Mouse (Mus musculus): ENCODE measurements around the gene Col4a2. TPM values are rescaled to one million over a fixed set of nuclear protein-coding genes. Genes with fewer than 3 reads are reported as not detected.
A peak's percentile ranks its signal among the peaks of the same experiment; 100 is the strongest.

The Col4a2 gene
- polyA plus RNA-seq, 1 experiment from 2014 or later, result 35.4 TPM

DNA sequence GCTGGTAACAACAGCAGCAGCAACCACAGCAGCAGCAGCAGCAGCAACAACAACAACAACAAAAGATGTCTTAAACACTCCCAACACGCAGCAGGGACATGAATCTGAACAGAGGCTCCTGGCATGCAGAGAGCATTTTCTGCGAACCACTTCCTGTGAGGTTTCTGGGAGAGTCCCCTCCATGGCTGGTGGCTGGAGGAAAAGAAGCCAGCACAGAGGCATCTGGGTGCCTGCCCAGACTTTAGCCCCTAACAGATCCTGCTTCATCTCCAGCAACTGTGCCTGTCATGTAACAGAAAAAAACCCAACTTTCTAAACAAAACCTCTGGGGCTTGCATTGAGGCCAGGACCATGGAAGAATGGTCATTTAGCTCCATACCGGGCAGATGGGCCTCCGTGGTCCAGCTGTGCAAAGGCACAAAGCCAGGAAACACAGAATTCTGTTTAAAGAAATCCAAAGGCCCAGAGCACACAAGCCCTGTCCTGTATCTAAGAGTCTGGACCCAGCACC, 34.4 kb upstream of the Col4a2 start:
- H3K4me1 ChIP-seq, result peaks cover 22% of the 10 kb centered on the region
- no peaks in the 10 kb centered on the region for H3K9me3 ChIP-seq (replicated peaks)
- H3K4me3 ChIP-seq (replicated peaks), result no peak overlapping the region
- H3K27ac ChIP-seq (replicated peaks), result peak overlapping the region; percentile 61
- H3K27me3 ChIP-seq (replicated peaks), result no peaks in the 10 kb centered on the region
- no peak overlapping the region for H3K4me2 ChIP-seq
- ATAC-seq (ENCODE audit: low FRiP score), result no peak
- no peaks in the 10 kb centered on the region for H3K36me3 ChIP-seq
- WGBS, result 53% methylated on average over 4 of the region's 4 CpGs
- H3K9ac ChIP-seq (replicated peaks), result no peak overlapping the region

DNA sequence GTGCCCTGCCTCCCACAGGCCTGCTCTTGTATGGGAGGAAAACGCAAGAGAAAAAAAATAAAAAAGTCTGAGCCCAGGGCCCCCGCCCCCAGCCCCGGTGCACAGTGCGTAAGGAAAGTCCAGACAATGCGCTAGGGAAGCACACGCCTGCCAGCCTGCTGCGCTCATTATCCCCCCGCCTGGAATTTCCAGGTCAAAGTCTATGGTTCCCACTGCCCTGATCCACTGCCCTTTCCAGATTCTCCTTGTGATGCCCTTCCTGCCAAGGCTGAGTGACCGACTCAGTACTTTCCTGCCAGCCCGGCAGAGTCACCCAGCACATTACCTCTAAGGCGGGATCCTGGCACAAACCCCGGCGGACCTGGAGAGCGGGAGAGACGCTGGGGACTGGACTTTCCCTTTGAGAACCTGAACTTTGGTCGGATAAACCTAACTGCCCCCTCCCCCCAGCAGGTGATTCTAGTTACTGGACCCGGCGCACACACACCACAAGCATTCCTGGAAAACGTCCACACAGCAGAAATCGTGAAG, 33.2 kb upstream of the Col4a2 start:
- Histone ChIP-seq H3K9ac (replicated peaks) (no peak overlapping the region), H3K4me3 (replicated peaks) (no peak overlapping the region), H3K27me3 (replicated peaks) (no peaks in the 10 kb centered on the region), H3K36me3 (no peaks in the 10 kb centered on the region), H3K27ac (replicated peaks) (no peak overlapping the region), H3K4me2 (no peak overlapping the region), H3K4me1 (peaks cover 25% of the 10 kb centered on the region), H3K9me3 (replicated peaks) (no peaks in the 10 kb centered on the region)
- ATAC-seq (ENCODE audit: low FRiP score), result no peak
- 66% methylated on average over 20 of the region's 20 CpGs for WGBS

DNA sequence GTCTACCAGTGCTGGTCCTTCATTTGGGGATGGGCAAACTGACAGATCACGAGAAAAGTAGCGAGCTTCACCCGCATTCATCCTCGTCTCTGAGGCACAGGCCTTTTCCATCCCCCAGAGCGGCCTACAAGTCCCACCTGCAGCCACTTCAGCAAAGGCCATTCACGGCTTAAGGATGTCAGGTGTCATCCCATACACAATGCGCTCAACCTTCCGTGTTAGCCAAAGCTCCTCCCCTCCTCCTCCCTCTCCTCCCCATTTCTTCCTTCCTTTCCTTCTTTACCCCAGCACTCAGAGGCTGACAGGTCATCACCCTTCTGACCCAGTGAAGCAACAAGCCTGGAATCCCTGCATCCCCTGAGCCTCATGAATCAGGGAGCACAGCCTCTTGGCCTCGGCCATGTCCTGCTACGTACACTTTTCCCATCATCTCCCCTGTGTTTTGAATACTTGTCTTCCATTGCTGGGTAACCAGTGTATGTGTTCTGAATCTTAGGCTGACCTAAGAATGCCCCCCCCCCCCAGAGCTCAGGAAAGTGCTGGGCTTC, 31.8 kb upstream of the Col4a2 start:
- Histone ChIP-seq H3K9ac (replicated peaks) (no peak overlapping the region), H3K4me2 (no peak overlapping the region)
- WGBS, result 89% methylated on average over 10 of the region's 10 CpGs

DNA sequence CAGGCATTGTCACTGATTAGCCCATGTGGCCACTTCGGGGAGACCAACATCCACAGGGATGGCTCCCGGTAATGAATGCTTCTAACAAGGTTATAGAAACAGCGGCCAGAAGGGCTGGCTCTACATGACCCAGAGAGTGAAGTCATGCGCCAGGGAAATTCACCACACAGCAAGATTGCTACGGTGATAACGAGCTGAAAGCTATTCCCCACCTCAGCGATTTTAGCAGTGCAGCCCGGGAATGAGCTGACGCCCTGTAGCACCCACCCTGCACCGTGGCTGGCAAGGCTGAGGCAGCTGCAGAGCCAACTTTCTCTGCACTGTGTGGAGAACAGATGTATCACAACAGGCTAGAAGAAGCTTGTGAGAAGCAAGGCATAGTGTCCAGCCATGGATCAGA, 30.5 kb upstream of the Col4a2 start:
- H3K27ac ChIP-seq (replicated peaks), result no peak overlapping the region
- H3K4me3 ChIP-seq (replicated peaks), result no peak overlapping the region
- WGBS, result 68% methylated on average over 10 of the region's 10 CpGs
- no peak overlapping the region for H3K9ac ChIP-seq (replicated peaks)
- H3K4me1 ChIP-seq, result peaks cover 25% of the 10 kb centered on the region
- no peaks in the 10 kb centered on the region for H3K27me3 ChIP-seq (replicated peaks)
- no peaks in the 10 kb centered on the region for H3K9me3 ChIP-seq (replicated peaks)
- no peak for ATAC-seq (ENCODE audit: low FRiP score)
- H3K4me2 ChIP-seq, result no peak overlapping the region
- H3K36me3 ChIP-seq, result no peaks in the 10 kb centered on the region

More for the DNA sequence above, 31.8 kb upstream of the Col4a2 start:
- no peaks in the 10 kb centered on the region for H3K36me3 ChIP-seq
- no peak overlapping the region for H3K4me3 ChIP-seq (replicated peaks)
- peaks cover 25% of the 10 kb centered on the region for H3K4me1 ChIP-seq
- no peak overlapping the region for H3K27ac ChIP-seq (replicated peaks)
- H3K9me3 ChIP-seq (replicated peaks), result no peaks in the 10 kb centered on the region
- ATAC-seq (ENCODE audit: low FRiP score), result no peak
- H3K27me3 ChIP-seq (replicated peaks), result no peaks in the 10 kb centered on the region

DNA sequence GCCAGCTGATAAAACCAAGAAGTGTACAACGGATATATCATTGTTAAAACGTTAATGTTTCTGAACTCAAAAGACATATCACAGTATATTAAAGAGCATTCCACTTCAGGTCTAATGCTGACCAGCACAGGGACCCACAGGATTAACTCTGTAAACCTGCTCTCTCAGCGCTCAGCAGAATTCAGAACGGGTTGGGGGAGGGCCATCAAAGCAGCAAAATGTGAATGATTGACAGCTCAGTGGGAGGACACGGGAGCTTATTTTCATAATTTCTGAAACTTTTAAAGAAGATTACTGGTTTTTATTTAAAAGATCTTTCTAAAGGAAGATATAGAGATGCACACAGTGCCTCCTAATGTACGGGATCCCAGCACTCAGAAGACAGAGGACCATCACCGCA, 29.9 kb upstream of the Col4a2 start:
- ATAC-seq (ENCODE audit: low FRiP score), result no peak
- 85% methylated on average over 7 of the region's 7 CpGs for WGBS

DNA sequence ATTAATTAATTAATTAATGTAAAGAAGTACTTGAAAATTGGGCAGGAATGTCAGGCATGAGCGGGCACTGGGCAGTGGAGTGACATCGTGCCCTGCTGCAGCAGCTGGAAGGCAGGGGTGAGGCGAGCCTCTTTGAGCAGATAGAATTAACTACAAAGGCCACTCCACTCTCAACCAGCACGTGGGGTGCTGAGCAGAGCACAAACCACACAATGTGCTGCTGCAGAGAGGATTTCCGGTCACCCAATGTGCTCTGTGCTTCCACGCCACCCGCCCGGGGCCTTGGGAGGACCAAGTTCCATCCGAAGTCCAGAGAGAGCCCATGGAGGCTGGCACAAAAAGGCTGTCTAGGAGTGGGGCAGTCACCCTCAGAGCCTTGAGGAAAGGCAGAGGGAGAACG, 29.4 kb upstream of the Col4a2 start:
- no peak overlapping the region for H3K27ac ChIP-seq (replicated peaks)
- no peak overlapping the region for H3K4me3 ChIP-seq (replicated peaks)
- no peak for ATAC-seq (ENCODE audit: low FRiP score)
- no peaks in the 10 kb centered on the region for H3K27me3 ChIP-seq (replicated peaks)
- no peaks in the 10 kb centered on the region for H3K9me3 ChIP-seq (replicated peaks)
- H3K9ac ChIP-seq (replicated peaks), result no peak overlapping the region
- 69% methylated on average over 10 of the region's 10 CpGs for WGBS
- no peak overlapping the region for H3K4me2 ChIP-seq
- no peaks in the 10 kb centered on the region for H3K36me3 ChIP-seq
- peaks cover 22% of the 10 kb centered on the region for H3K4me1 ChIP-seq

More for the DNA sequence above, 29.9 kb upstream of the Col4a2 start:
- no peaks in the 10 kb centered on the region for H3K9me3 ChIP-seq (replicated peaks)
- no peak overlapping the region for H3K4me2 ChIP-seq
- H3K27me3 ChIP-seq (replicated peaks), result no peaks in the 10 kb centered on the region
- no peak overlapping the region for H3K4me3 ChIP-seq (replicated peaks)
- peaks cover 24% of the 10 kb centered on the region for H3K4me1 ChIP-seq
- H3K9ac ChIP-seq (replicated peaks), result no peak overlapping the region
- no peak overlapping the region for H3K27ac ChIP-seq (replicated peaks)
- no peaks in the 10 kb centered on the region for H3K36me3 ChIP-seq

DNA sequence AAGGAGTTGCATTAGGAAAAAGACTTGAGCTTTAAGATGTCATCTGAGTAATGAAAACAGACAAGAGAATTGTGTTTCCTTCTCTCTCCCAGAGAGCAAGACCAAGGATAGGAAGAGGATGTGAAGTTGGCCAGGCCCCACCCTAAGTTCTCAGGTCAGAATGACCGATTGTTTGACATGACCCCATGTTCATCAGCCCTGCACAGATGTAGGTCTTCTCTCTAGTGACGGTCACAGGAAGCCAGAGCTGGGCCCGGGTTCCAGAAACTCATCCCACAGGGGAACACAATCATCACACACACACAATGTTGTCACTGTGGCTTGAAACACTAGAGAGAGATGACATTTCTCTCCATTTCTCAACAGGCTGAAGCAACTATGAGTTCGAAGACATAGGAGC, 27.2 kb upstream of the Col4a2 start:
- Histone ChIP-seq H3K27me3 (replicated peaks) (no peaks in the 10 kb centered on the region), H3K36me3 (no peaks in the 10 kb centered on the region), H3K27ac (replicated peaks) (no peak overlapping the region), H3K4me2 (no peak overlapping the region), H3K4me3 (replicated peaks) (no peak overlapping the region), H3K4me1 (peaks cover 19% of the 10 kb centered on the region; the same call in 1 of the 2 replicates), H3K9ac (replicated peaks) (no peak overlapping the region), H3K9me3 (replicated peaks) (no peaks in the 10 kb centered on the region)
- WGBS, result 85% methylated on average over 4 of the region's 4 CpGs
- no peak for ATAC-seq (ENCODE audit: low FRiP score)

DNA sequence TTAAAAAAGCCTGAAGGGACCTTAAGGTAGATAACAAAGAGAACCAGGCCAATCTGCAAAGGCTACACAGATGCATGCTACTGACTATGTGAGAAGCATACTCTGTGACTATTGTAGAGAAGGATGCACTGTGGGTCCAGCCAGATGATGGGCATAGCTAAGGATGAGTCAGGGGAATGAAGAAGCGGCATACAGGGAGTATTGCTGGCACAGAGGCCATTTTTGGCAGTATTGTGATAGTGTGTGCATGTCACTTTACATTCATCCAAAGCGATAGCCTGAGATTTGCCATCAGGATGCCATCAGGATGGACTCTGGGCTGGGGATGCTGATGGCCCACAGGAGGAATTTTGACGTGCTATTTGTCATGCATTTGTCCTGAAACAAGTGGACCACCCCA, 25.5 kb upstream of the Col4a2 start:
- Histone ChIP-seq H3K27me3 (replicated peaks) (no peaks in the 10 kb centered on the region), H3K4me1 (peaks cover 20% of the 10 kb centered on the region; the same call in 1 of the 2 replicates), H3K9ac (replicated peaks) (no peak overlapping the region)

DNA sequence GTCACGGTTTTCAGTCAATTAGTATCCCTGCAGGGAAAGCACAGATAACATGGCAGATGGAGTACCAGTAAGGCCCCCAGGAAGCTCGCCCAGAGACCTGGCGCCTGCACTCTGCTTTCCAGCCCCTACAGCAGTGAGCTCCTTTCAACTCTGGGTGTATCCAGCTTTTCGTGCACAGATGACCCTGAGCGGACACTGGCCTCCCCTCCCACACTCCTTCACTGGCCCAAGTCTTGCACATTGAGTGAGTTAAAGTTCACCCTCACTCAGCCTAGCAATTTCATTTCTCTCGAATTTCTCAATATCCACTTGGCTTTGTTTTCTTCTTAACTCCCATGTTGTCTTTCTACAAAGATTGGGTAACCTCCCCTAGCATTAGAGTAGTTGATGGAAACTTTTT, 24.3 kb upstream of the Col4a2 start:
- Histone ChIP-seq H3K9me3 (replicated peaks) (no peaks in the 10 kb centered on the region), H3K4me1 (0 out of 2 replicates have a peak, but pooled peaks cover 12% of the 10 kb centered on the region), H3K36me3 (no peaks in the 10 kb centered on the region), H3K4me2 (no peak overlapping the region), H3K9ac (replicated peaks) (no peak overlapping the region), H3K4me3 (replicated peaks) (no peak overlapping the region), H3K27me3 (replicated peaks) (no peaks in the 10 kb centered on the region), H3K27ac (replicated peaks) (no peak overlapping the region)
- 55% methylated on average over 6 of the region's 6 CpGs for WGBS
- no peak for ATAC-seq (ENCODE audit: low FRiP score)

More for the DNA sequence above, 25.5 kb upstream of the Col4a2 start:
- Histone ChIP-seq H3K4me3 (replicated peaks) (no peak overlapping the region), H3K27ac (replicated peaks) (no peak overlapping the region), H3K9me3 (replicated peaks) (no peaks in the 10 kb centered on the region), H3K4me2 (no peak overlapping the region), H3K36me3 (no peaks in the 10 kb centered on the region)
- no peak for ATAC-seq (ENCODE audit: low FRiP score)
- 64% methylated on average over 3 of the region's 3 CpGs for WGBS

DNA sequence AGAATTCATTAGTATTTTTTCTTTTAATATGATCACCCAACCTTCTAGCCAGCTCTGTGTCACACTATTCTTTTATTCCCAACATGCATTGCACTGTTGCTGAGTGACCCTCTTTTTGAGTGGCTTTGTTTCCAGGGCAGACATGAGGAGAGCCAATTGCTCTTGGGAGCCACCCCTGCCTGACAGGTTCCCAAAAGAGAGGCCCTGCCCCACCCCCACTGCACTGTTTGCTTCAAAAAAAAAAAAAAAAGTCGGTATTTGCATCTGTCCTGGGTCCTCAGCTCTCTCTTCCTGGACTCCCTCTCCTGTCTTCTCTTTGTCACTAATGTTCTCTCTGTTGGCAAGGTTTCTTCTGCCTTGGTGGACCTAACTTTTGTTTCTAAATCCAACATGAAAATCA, 22.1 kb upstream of the Col4a2 start:
- Histone ChIP-seq H3K9ac (replicated peaks) (no peak overlapping the region), H3K36me3 (no peaks in the 10 kb centered on the region), H3K4me2 (no peak overlapping the region), H3K9me3 (replicated peaks) (no peaks in the 10 kb centered on the region), H3K4me3 (replicated peaks) (no peak overlapping the region), H3K27me3 (replicated peaks) (no peaks in the 10 kb centered on the region), H3K4me1 (0 out of 2 replicates have a peak, but pooled peaks cover 11% of the 10 kb centered on the region), H3K27ac (replicated peaks) (no peak overlapping the region)
- WGBS, result 0% methylated on average over 1 of the region's 1 CpGs
- ATAC-seq (ENCODE audit: low FRiP score), result no peak

DNA sequence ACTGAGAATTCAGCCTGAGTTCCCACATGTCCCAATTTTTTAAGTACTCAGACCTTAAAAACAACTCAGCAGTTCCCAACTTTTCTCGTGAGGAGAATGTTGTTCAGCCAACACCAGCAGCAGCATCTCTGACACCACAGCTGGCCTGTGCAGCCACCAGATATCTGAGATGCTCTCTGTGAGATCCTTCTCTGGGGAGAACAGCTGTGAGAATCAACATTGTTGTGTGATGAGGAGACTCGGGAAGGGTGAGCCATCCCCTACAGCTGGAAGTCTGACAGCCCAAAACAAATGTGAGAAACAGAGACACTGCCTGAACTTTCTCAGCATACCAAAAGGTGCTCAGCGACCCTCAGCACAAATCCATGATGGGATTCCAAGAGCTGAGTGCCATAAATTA, 20.0 kb upstream of the Col4a2 start:
- 53% methylated on average over 3 of the region's 3 CpGs for WGBS
- no peak for ATAC-seq (ENCODE audit: low FRiP score)

DNA sequence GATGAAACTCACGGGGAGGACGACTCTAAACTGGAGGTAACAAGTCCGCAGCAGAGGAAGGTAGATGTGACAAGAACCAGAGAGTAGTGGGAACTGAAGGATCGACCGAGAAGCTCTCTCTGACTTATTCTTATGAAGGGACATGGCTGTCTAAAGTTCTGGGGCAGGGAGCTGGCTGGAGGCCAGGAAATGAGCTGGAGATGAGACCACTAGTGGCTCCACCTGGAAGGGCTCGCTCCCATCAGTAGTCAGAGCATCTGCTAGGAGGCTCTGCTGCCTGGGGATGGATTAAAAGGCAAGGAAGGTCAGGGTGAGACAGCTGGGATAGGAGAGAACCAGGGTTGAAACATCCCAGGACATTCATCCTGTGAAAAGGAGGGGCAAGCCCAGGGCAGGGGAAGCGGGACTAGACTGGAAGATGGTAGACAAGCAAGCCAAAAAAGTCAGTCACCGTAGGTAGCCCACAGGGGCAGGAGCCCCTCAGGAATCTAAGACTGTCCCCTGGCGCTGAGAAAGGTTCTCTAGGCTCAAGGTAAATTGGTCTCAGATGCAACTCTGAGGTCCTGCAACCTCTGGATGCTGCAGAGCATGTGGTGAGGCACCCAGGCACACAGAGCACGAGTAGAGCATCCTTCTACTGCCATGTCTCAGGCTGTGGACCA, 16.2 kb upstream of the Col4a2 start:
- Histone ChIP-seq H3K9ac (replicated peaks) (no peak overlapping the region), H3K4me2 (no peak overlapping the region), H3K27ac (replicated peaks) (no peak overlapping the region), H3K27me3 (replicated peaks) (no peaks in the 10 kb centered on the region), H3K36me3 (no peaks in the 10 kb centered on the region), H3K4me1 (peaks cover 9% of the 10 kb centered on the region), H3K9me3 (replicated peaks) (no peaks in the 10 kb centered on the region), H3K4me3 (replicated peaks) (no peak overlapping the region)
- no peak for ATAC-seq (ENCODE audit: low FRiP score)
- WGBS, result 84% methylated on average over 10 of the region's 10 CpGs

More for the DNA sequence above, 20.0 kb upstream of the Col4a2 start:
- Histone ChIP-seq H3K27me3 (replicated peaks) (no peaks in the 10 kb centered on the region), H3K4me1 (peaks cover 14% of the 10 kb centered on the region), H3K4me3 (replicated peaks) (no peak overlapping the region), H3K36me3 (no peaks in the 10 kb centered on the region), H3K4me2 (no peak overlapping the region), H3K9me3 (replicated peaks) (no peaks in the 10 kb centered on the region), H3K27ac (replicated peaks) (no peak overlapping the region), H3K9ac (replicated peaks) (no peak overlapping the region)

Data from neural tube, embryonic 15.5 days (tissue).